Mouse (Mus musculus): ENCODE data around the gene Zfp286.
"Not testable (repeated sequence)": the region's sequence is repeated elsewhere in the genome, so short reads cannot be mapped to it uniquely, and the experiment has no call there.

Gene Zfp286

DNA sequence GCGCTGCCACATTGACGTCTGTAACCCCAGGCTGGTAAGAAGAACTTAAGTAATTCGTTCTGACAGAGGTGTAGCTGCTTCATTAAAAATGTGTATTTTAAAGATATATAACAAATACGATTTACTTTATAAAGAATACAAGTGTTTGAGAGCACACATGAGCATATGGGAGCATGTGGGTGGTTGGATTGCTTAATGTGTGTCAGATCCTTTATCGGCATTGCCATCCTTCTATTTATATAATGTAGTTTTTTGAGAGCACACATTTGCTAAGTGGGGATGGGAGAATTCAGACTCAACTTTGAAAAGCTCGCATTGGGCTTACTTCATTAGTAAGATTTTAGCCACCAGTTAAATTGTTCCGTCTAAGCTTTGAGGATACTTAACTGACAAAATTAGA lies 12.8 kb downstream of the Zfp286 start:
- DNase-seq: no peak

- DNase-seq: no peak
Measured at GRCm38 (mm10) chr11:62760755-62761457, 28.4 kb downstream of the Zfp286 start.

GRCm38 (mm10) chr11:62758491-62758890 lies 30.8 kb downstream of the Zfp286 start:
- no peak for DNase-seq

GRCm38 (mm10) chr11:62757906-62758305 lies 31.4 kb downstream of the Zfp286 start:
- DNase-seq: no peak

GRCm38 (mm10) chr11:62757143-62757507 lies 32.1 kb downstream of the Zfp286 start:
- DNase-seq: no peak

DNA sequence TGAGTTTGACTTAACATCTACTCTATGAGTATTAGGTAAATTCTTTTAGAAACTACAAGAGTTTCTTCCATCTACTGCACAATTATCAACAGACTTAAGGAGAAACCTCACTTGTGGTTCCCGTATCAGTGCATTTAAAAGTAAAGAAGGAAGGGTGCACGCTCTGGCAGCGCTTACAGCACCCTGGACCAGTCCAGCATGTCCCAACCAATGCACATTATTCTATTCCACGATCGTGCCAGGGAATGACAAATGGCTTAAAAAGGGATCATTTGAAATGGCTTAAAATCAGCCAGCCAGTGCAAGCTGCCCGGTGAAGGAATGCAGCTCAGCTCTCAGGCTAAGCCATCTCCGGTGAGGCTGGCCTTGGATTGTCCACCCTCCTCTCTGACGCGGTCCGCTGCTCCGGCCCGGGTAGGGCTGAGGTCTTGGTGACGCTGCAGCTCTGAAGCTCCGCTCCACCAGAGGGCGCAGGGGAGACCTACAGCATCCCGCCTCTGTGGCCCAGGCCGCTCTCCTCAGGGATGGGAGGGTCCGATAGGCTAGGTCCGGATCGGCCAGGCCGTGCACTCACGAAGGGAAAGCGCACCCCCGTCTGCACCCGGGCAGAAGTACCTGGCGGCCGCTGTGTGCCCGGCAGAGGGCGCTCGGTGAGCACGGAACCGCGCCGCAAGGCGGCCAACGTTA lies 32.7 kb downstream of the Zfp286 start:
- peak; percentile 99 for DNase-seq

- DNase-seq: no peak
Measured at GRCm38 (mm10) chr11:62752780-62753179, 36.5 kb downstream of the Zfp286 start, which contains the start of gene Gm10428. Gm10428 (plus strand) TSS chr11:62753100.

DNA sequence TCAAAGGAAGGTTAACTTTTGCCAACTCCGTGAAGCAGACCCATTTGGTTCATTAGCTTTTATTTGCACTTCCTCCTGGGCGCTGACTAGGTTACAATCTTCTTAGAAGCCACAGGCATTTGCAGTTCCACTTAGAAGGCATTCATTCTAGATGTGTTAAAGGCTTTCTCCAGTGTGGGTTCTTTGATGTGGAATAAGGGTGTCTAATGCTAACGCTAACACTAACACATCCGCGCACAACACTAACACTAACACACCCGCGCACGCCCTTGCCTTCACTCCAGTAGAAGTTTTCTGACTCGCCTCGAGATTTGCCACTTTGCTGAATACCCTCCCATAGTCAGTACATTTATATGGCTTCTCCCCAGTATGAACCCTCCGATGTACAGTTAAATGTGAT lies 37.1 kb downstream of the Zfp286 start:
- no peak for DNase-seq

DNA sequence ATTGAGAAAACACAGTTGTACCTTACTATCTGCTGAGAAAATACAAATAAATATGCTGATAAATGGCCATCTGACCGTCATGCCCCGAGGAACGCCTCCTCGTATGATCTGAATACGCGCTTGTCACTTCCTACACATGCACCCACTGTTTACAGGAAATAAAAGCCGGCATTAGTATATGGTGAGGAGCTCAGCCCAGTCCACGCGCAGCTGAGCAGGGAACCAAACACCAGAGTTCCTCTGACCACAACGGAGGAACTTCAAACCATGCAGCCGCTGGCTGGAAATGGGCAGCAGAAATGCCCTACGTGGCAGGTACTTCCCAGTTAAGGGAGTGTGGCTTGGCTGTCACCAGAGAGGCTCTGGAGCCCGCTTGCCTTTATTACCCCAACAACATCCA lies 39.8 kb downstream of the Zfp286 start:
- not testable (repeated sequence) for DNase-seq

DNA sequence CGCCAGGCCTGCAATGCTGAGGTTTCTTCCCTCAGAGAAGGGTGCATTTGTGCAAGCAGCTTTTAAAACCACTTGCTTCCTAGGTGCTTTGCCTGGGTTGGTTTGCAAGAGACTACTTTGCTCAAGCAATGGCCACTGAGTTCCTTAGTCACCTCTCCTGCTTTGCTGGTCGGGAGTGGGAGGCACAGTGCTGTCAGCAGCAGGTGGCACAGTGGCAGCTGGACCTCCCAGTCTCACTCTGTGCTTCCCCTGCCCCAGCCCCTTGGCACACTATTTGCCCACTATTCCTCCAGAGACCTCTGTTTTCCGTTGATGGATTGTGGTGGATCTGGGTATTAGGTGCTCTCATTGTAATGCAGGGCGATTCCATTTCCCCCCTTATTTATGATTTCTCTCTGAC lies 41.2 kb downstream of the Zfp286 start:
- no peak for DNase-seq

GRCm38 (mm10) chr11:62747227-62747626 lies 42.0 kb downstream of the Zfp286 start:
- no peak for DNase-seq

DNA sequence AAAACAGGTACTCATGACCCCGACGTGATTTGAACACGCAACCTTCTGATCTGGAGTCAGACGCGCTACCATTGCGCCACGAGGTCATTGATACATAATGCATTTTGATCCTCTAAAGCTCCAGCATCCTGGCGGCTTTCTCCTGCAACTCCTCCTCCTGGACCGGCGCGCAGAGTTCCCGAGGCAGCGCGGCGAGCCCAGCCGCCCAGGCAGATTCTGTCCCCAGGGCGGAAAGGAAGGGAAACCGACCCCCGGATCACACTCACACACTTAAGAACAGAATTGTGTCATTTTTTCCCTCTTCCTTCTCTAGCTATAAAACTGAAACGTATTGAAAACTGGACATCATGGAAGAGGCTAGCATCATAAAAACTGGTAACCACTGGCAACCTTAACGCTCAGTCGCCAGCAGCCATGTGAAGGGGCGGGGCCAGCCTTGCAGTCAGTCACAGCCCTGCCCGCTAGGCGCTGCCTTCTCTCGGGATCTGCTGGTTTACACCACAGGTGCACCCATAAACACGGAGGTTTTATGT lies 43.2 kb downstream of the Zfp286 start:
- peak; percentile 79 for DNase-seq

DNA sequence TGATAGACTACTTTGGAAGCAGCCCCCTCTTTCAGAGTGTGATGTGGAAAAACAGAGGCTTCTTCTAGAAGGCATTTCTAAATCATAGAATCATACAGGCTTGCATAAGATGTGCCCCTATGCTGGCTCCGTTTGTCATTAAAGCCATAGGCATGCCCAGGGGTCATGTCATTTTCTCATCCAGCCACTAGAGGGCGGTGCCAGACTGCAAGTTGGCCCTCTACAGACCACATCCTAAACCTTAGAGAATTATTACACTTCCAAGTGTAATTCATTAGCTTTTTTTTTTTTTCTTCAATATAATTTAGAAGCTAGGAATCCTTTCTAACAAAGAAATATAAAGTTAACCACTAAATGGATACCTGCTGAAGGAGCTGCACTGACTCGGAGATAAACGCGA lies 45.2 kb downstream of the Zfp286 start:
- DNase-seq: peak; percentile 86

GRCm38 (mm10) chr11:62742261-62742957 lies 46.9 kb downstream of the Zfp286 start:
- no peak for DNase-seq

DNA sequence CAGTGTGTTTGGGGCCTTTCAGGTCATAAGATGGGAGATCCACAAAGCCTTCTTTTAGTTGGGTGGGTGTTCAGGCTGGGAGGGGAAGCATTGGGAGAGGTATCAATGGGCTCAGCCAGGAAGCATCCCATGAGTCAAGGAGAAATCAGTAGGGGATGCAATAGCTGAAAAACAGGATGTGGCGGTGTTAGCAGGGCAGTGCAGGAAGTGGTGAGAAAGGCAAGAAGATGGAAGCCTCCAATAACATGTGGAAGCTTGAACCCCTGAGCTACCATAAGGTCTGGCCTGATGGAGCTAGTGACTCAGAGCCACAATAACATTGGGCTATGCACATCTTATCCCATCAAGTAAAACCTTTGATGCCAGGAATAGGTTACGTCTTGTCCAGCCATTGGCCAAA lies 48.1 kb downstream of the Zfp286 start:
- DNase-seq: no peak

DNA sequence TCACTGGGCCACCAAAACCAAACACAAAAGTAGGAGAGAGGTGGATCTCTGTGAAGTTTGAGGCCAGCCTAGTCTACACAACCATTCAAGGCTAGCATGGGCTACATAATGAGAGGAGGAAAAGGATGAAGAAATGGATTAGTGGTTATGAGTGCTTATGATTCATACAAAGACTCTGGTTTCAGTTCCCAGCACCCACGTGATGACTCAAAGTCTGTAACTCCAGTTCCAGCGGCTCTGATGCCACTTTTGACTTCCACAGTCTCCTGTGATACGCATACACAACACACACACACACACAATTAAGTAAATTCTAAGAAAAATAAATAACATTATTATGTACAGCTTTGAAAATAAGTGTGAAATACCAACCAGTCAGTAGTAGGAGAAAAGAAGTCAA lies 56.6 kb downstream of the Zfp286 start:
- no peak for DNase-seq

DNA sequence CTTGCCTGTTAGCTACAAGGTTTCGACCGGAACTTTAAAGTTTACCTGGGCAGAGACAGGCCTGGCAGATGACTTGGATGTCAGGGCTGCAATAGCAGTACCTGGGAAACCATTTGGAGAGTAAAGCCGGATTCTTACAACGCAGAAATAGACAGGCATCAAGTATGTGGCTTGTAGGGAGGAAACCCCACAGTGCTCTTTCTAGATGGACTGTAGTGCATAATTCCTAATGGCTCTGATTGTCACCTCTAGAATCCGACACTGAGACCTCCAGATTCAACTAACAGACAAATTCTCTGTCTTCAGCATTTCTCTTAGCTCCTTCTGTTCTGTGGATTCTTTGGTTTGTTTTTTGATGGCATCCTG lies 57.3 kb downstream of the Zfp286 start:
- no peak for DNase-seq

DNA sequence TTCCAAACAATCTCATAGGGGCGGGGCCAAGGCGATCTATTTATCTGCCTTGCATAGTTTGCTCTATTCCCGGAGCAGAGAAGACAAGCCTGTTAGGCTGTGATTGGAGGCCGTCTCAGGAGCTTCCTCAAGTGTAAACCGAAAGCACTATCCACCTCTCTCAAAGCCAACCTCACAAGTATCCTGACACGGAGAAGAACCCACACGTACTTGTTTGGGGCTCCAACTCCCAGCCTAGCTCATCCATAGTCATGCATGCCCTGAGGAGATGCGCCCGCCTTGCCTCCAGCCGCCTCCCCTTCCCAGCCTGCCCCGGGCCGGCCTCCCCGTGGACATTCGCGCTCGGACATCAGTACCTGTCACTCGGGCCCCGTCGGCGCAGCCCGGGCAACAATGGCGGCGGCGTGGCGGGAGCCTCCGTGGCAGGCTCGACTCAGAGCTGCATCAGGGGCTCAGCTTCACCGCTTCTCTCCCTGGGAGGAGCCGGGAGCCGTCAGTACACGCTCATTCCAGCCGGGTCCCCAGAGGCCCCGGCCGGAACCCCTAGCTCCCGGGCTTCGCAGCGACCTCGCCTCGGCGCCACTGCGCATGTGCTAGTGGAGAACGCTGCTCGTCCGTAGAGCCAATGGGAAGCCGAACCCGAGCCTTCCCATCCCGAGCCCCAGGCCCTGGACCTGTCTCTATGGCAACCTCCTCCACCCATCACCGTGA lies 57.8 kb downstream of the Zfp286 start, which contains the start of gene Zfp287:
TSS of gene Zfp287 (minus strand) at position 595 of the 711 bp plus-strand sequence.
- peak; percentile 91 for DNase-seq

GRCm38 (mm10) chr11:62728276-62728675 lies 61.0 kb downstream of the Zfp286 start:
- no peak for DNase-seq

DNA sequence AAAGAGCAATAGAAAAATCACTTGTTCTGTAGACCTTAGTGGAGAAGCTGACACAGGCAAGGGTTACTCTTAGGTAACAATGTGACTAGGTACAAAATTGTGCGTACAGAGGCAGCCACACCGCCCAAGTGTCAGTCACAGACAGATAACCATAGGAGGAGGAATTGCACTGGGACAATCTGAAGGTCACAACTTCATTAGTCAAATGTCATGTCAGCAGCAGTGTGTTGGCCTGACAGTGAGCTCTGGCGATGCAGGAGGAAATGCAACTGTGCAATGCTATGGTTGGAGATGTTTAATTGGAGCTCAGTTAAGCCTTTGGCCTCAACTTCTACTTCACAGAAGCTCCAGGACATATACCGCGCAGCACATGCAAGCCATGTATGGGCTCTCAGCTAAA lies 78.6 kb downstream of the Zfp286 start:
- DNase-seq: no peak

DNA sequence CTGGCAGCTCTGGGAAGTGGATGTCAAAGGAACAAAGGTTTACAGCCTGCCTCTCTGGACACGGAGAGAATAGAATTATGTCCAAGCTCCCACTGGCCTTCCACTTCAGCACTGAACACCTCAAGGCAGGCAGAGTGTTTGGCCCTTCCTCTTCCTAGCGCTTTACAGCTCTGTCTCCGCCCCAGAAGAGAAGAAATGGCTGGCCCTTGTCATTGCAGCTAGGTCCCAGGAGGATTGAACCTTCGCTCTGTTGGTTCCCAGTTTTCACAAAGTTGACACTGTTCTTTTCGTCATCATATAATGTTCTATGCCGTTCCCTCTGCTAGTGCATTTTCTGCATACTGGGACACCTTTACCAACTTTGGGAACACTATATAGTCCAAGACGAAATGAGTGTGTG lies 81.0 kb downstream of the Zfp286 start:
- DNase-seq: no peak

DNA sequence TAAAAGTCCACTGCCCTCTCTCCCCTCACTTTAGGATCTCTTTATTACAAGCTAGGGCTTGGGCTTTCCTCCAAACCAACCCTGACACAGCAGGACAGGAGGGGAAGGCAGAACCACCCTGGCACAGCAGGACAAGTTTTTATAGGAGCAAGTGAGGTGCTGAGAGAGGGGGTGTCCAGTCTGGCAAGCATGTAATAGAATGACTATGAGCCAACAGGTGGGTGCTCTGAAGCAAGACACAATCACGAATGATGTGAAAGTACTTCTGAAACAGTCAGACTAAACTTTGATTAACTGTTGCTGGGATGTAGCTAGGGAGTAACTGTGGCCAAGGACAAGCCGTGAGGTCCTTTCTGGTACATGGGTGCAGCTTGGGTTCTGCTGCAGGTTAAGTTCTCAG lies 83.1 kb downstream of the Zfp286 start:
- DNase-seq: no peak

All from kidney, postnatal 10 days (tissue).